Mouse (Mus musculus) G1E (cell line): ENCODE measurements around the gene Actr6.
A peak's percentile ranks its signal among the peaks of the same experiment; 100 is the strongest.

ENCODE experiments used
- CTCF ChIP-seq: IDR thresholded peaks from 2 replicates; pipeline ENCODE4 v1.5.1; 2012; ENCODE audit warnings: low read depth, low read length, inconsistent platforms, mixed read lengths
- GATA1 ChIP-seq: IDR thresholded peaks from 2 replicates; pipeline ENCODE4 v1.6.1; 2012; ENCODE audit warnings: borderline replicate concordance, low read length, inconsistent platforms, mixed read lengths
- TAL1 ChIP-seq: conservative IDR thresholded peaks from 2 replicates; pipeline ENCODE4 v1.6.1; 2012; ENCODE audit warnings: low read depth, low read length, inconsistent platforms, mixed read lengths

GRCm38 (mm10) chr10:89687455-89687854, 44.6 kb downstream of the Actr6 start:
- TF ChIP-seq CTCF (no peak), GATA1 (no peak), TAL1 (peak; percentile 47; the same call in 1 of the 2 replicates)
